Mouse (Mus musculus) small intestine, adult 2 months (tissue): ENCODE data around the gene Cxcl17.

Experiments used
- CTCF ChIP-seq: fragments of 200-500 bp; IDR thresholded peaks from 2 replicates; pipeline ENCODE4 v1.5.1; 2012; ENCODE audit warnings: low read depth, mild to moderate bottlenecking, control low read depth, inconsistent platforms, low read length, moderate library complexity, mixed read lengths; ENCODE audit not compliant: insufficient replicate concordance, insufficient read length; ENCODE audit errors: extremely low read depth
- POLR2A ChIP-seq: fragments of 200-500 bp; IDR thresholded peaks from 2 replicates; pipeline ENCODE4 v1.6.1; 2012; ENCODE audit warnings: low read depth, mild to moderate bottlenecking, control low read depth, inconsistent platforms, low read length, moderate library complexity

DNA sequence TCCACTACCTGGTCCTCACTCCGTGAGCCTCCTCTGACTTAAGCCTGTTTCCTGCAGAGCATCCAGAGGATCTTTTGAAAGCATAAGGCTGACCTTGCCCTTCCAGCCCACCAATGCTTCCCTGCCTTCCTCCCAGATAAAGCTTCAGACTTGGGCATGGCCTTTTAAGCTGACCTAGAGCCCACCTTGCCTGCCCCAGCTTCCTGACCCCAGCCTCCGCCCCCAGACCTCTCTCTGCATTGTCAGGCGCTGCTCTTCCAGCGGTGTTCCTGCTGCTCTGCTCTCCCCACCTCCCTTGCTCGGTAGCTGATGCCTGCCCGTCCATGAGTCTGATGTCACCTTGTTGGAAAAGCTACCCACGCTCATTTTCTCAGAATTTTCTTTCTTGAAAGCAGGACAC lies 19.8 kb downstream of the Cxcl17 start:
- TF ChIP-seq CTCF: no peak
- TF ChIP-seq POLR2A: no peak
